Mouse (Mus musculus): ENCODE measurements at regions not wholly inside any gene's neighbourhood (a gene's known extent, or its start where the extent isn't known, plus 50 kb on each side); places are given as distances from the start of the nearest gene placed in this dataset.

- no peak for DNase-seq (ENCODE audit: low read depth, low spot score)
Observed at GRCm38 (mm10) chr13:44548880-44549279, 180.4 kb upstream of the Jarid2 start.

DNA sequence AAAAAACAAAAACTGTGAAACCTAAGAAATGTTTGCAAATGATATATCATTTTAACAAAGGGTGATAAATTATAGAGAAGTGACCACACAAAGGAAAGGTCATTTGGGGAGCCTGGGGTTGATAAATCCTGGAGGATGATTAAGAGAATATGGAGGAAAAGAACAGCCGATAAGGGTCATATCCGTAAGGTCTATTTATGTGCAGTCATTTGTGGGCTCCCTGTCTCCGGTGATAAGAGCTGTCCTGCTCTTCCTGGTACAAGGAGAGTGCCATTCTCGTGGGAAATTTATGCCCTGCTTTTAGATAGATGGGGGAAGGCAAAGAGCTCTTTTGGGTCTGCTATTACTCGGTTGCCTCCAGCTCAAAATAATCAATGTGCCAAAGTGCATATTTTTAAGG is 175.9 kb upstream of the Jarid2 start:
- DNase-seq (ENCODE audit: low read depth, low spot score), result no peak

DNA sequence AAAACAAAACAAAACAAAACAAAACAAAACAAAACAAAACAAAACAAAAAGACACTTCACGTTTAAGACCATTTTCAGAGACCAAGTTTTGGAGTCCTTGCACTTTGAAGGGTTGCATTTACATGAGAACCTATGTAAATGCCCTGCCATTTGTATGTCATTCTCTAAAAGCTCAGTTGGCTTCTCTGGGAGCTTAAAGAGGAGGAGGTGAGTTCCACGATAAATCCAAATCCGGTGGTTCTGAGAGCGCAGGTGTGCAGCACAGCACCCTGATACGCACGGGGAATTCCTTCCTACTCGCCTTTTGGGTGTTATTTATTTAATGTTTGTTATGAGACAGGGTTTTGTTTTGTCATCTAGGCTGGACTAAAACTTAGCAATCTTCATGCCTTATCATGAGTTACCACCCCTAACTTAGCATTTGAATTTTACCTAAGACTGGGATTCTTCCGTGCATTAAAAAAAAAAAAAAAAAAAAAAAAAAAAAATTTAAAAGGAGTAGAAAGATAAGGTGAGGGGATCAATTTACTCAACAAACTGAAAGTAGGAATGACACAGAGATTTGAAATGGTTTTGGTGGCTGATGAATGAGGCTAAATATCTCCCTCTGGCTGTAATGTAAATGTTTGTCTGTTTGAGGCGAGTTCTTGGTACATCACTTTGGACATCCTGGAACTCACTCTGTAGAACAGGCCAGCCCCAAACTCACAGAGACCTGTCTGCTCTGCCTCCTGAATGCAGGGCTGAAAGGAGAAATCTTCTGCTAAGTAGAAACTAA is 174.4 kb upstream of the Jarid2 start:
- DNase-seq (ENCODE audit: low read depth, low spot score), result no peak

GRCm38 (mm10) chr13:44555979-44556378 is 173.3 kb upstream of the Jarid2 start:
- no peak for DNase-seq (ENCODE audit: low read depth, low spot score)

- DNase-seq (ENCODE audit: low read depth, low spot score), result peak; percentile 53
Observed at GRCm38 (mm10) chr13:44558051-44558450, 171.2 kb upstream of the Jarid2 start.

DNA sequence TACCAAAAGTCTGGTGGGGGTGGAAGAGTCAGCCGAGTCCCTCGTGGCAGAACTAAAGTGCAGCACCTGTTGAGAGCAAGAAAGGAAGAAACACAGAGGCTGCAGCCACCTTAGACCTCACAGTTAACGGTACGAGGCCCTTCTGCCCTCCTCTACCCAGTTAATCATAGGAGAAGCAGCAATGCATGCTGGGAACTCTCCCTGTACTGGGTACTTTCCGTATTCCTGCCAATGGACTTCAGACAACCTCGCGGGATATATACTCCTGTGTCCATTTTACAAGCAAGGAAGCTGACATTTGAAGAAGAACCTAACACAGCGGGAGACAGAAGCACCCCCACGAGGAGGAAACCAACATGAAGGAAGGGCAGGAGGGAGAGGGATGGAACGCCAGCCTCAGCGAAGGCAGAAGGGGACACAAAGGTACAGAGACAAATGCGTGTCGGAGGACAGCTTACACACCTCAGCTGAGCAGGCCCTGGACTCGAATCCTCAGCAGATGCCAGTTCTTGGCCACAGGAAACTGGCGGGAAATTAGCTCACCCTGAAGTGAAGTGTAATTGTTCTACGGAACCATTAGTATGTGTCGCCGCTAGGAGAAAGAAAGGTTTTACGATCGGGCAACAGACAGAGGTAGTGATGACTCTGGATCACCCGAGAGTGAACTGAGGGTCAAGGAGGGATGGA is 170.6 kb upstream of the Jarid2 start:
- no peak for DNase-seq (ENCODE audit: low read depth, low spot score)

DNA sequence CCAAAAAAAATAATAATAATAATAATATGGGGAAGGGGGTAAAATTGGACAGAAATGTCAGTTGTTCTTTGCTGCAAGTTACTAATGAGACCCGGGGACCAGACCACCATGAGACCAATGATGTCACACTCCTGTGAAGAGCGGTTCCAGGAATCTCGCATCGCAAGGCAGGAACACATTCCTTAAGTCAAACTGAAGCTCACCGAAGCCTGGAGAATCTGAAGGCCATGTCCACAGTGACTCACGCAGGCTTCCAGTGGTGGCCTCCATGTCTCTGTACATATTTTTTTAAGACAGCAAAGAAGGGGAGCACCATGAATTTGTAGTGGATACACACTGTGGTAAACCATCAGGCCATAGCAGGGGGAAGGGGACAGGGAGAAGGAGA is 170.1 kb upstream of the Jarid2 start:
- DNase-seq (ENCODE audit: low read depth, low spot score), result no peak

DNA sequence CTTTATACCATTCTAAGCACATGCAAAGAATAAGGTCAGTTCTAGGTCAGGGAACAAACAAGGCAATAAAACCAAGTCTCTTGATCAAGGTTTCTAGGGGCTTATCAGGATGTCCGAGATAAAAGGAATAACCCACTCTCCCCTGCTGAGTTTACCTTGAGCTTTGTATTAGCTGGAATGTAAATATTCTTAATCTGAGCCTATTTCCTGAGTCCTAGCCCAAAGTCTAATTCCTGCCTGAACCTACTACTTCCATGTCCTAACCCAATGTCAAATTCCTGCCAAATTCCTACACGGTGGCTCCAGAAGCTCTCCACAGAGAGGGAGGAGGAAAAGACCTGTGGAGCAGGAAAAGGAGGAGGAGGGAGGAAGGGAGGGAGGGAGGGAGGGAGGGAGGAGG is 169.6 kb upstream of the Jarid2 start:
- DNase-seq (ENCODE audit: low read depth, low spot score), result no peak

GRCm38 (mm10) chr13:44564705-44565104 is 164.6 kb upstream of the Jarid2 start:
- no peak for DNase-seq (ENCODE audit: low read depth, low spot score)

GRCm38 (mm10) chr13:44567696-44568095 is 161.6 kb upstream of the Jarid2 start:
- no peak for DNase-seq (ENCODE audit: low read depth, low spot score)

- no peak for DNase-seq (ENCODE audit: low read depth, low spot score)
Observed at GRCm38 (mm10) chr13:44569241-44569778, 160.0 kb upstream of the Jarid2 start.

GRCm38 (mm10) chr13:44573463-44573862 is 155.8 kb upstream of the Jarid2 start:
- no peak for DNase-seq (ENCODE audit: low read depth, low spot score)

GRCm38 (mm10) chr13:44579215-44579614 is 150.1 kb upstream of the Jarid2 start:
- no peak for DNase-seq (ENCODE audit: low read depth, low spot score)

DNA sequence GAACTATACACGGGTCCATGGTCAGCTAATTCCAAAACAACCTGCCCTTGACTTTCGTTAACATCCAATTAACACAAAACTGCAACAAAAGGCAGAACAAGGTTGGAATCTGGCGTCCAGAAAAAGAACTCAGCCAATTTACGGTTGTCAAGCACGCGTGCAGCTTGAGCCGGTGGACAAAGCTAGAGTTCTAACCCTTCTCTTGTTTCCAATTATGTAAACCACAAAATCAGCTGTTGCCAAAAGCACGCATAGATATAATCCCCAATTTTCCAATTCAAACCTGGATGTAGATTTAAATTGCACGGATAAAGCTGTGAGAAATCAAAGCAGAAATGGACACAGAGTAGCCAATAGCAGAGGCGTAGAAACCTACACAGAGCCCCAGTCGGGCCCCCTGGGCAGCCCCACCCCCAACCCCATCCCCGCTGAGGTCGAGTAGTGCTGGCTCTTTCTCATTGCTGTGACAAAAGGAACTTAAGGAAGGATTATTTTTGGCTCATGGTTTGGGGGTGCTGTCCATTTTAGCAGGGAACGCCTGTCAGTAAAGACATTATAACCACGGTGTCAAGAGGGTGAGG is 149.0 kb upstream of the Jarid2 start:
- no peak for DNase-seq (ENCODE audit: low read depth, low spot score)

DNA sequence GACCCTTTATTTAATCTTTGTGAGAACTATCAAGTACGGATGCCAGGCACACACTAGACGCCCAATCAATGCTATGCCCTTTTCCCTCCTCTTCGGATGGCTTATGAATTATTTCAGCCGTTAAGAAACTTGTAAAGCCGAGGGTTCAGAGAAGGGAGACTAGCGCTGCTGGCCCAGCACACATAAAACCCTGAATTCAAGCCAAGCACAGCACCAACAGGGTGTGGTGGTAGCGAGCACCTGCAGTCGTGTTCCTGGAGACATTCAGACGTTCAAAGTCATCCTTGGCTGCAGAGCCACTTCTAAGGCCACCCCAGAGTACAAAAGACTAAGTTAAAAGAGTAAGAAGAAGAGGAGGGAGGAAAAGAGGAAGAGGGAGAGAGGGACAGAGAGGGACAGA is 148.5 kb upstream of the Jarid2 start:
- no peak for DNase-seq (ENCODE audit: low read depth, low spot score)

DNA sequence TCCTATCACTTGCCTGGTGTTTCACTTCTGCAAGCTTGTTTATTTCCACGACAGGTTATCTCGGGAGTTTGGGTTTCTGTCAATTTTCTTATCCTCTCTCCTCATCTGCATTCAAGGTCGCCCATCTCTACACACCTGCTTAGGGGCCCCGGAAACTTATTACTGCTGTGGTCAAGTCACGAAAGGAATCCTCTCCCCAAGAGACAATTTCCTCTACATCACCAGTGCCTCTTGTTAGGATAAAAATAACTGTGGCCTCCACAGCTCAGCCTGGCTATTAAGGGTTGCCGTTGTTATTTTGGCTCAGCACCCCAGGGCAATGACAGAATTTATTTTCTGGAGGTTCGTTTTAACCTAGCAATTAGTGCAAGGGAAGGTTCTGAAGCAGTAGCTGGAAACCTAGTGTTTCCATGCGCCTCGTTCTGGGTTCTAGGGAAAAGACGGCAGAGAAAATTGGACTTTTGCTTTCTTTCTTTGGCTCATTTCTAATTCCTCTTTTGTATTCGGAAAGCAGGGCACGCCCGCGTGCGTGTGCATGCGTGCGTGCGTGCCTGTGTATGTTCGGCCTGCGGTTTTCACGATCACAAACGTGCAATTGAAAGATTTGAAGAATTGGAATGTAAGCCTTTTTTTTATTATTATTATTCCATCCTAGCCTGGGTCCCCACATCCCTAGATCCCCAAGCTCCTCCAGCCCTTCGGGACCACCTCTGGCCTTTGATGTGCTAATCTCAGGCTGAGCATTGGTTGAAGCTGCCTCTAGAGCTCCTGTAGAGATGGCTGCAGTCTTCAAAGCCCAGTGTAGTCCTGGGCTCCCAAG is 147.1 kb upstream of the Jarid2 start:
- no peak for DNase-seq (ENCODE audit: low read depth, low spot score)

DNA sequence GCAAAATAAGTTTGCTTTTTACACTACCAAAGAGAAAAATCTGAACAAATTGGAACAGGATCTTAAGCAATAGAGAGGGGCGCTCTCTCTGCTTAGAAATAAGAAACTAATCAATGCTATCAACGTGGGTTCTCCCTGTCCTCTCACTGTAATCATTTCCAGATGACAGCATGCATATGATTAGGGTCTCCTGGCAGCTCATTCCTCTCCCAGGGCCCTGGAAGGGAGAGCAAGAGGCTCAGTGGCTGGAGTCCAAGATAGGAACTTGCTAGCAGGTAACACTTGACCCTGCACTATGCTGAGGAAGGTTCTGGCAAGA is 146.5 kb upstream of the Jarid2 start:
- DNase-seq (ENCODE audit: low read depth, low spot score), result no peak

GRCm38 (mm10) chr13:44583614-44584013 is 145.7 kb upstream of the Jarid2 start:
- DNase-seq (ENCODE audit: low read depth, low spot score), result no peak

DNA sequence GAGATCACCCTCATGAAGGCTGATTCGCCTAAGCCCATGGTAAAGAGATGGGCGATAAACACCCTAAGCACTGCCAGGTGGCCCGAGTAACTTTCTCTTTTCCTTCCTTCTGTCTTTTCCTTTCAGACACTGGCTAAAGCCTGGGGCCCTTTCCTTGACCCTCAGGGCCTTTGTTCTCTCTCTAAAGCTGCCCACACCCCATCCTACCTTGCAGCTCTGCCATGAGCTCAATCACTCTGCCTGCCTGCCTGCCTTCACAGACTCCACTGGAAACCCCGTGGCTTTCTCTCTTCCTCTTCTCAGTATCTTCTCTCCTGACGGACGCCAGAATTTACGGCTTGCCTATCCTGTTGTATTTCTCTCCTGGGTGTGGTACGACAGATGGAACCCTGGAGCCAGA is 145.1 kb upstream of the Jarid2 start:
- DNase-seq (ENCODE audit: low read depth, low spot score), result no peak

GRCm38 (mm10) chr13:44584551-44584950 is 144.7 kb upstream of the Jarid2 start:
- DNase-seq (ENCODE audit: low read depth, low spot score), result no peak

GRCm38 (mm10) chr13:44587846-44588245 is 141.4 kb upstream of the Jarid2 start:
- peak; percentile 27 for DNase-seq (ENCODE audit: low read depth, low spot score)

DNA sequence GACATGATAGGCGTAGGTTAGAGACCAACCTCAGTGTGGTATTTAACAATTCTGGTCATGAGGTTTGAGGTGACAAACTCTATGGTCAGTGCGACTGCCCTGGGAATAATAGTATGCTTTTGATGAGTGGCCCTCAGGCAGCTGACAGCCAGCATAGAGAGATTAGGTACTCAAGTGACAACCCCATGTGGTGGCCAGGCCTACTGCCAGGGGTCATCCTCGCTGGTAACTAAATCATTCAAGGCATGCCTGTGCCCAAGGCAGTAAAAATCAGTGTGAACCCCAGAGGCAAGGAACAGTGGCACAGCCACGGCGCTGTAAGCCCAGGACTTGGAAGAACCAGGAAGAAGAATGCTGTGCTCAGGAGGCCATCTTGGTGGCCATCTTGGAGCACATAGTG is 134.6 kb upstream of the Jarid2 start:
- DNase-seq (ENCODE audit: low read depth, low spot score), result no peak

All from CD4-positive, CD25-positive, alpha-beta regulatory T cell, adult 2 months (primary cell).